Mouse (Mus musculus) kidney, embryonic 15.5 days (tissue): ENCODE measurements around the gene Castor1. TPM values are rescaled to one million over a fixed set of nuclear protein-coding genes. Genes with fewer than 3 reads are reported as not detected.

Experiments
- ATAC-seq: fragments of 200-750 bp; cut with Nextera tagmentation; replicated peaks from 2 replicates; pipeline ENCODE4 v1.8.0; 2017; ENCODE audit warnings: moderate TSS enrichment; ENCODE audit not compliant: low FRiP score
- H3K27ac ChIP-seq: fragments of 300-500 bp; sonication (generic); 2 replicates; pipeline ENCODE4 v1.5.1; 2015; ENCODE audit warnings: mild to moderate bottlenecking, inconsistent platforms
- H3K27me3 ChIP-seq: fragments of 300-500 bp; sonication (generic); 2 replicates; pipeline ENCODE4 v1.6.1; 2015; ENCODE audit warnings: inconsistent platforms
- H3K36me3 ChIP-seq: fragments of 300-500 bp; sonication (generic); 2 replicates; pipeline ENCODE4 v1.6.1; 2015; ENCODE audit warnings: inconsistent platforms
- H3K4me1 ChIP-seq: fragments of 300-500 bp; sonication (generic); 2 replicates; pipeline ENCODE4 v1.6.1; 2015; ENCODE audit warnings: inconsistent platforms
- H3K4me2 ChIP-seq: fragments of 300-500 bp; sonication (generic); 2 replicates; pipeline ENCODE4 v1.6.1; 2015; ENCODE audit warnings: moderate library complexity, mild to moderate bottlenecking, inconsistent platforms
- H3K4me3 ChIP-seq: fragments of 300-500 bp; sonication (generic); replicated peaks from 2 replicates; pipeline ENCODE4 v1.5.1; 2015; ENCODE audit warnings: mild to moderate bottlenecking, inconsistent platforms
- H3K9ac ChIP-seq: fragments of 300-500 bp; sonication (generic); 2 replicates; pipeline ENCODE4 v1.6.1; 2015; ENCODE audit warnings: mild to moderate bottlenecking, inconsistent platforms
- H3K9me3 ChIP-seq: fragments of 300-500 bp; sonication (generic); replicated peaks from 2 replicates; pipeline ENCODE4 v1.6.1; 2016; ENCODE audit warnings: inconsistent platforms
- WGBS: fragments of 180-500 bp; shearing (Covaris S2); methylation state at CpG from one replicate; pipeline ENCODE4 v1.1.7; 2015; ENCODE audit warnings: mixed read lengths; 5-methylcytosine and 5-hydroxymethylcytosine counted together
- polyA plus RNA-seq: library from polyadenylated mRNA; unstranded; fragments of >200 nt; fragmentation: Nextera tagmentation; extraction: Ambion mirVana; gene quantifications from 2 replicates; pipeline ENCODE4 v1.2.1, GENCODE M21; 2015

The Castor1 gene
- polyA plus RNA-seq, 1 experiment from 2014 or later = 6.5 TPM

- Histone ChIP-seq H3K9me3 (no peaks in the 10 kb centered on the region), H3K36me3 (peaks cover 86% of the 10 kb centered on the region), H3K4me2 (no peak overlapping the region), H3K9ac (no peak overlapping the region), H3K4me1 (0 out of 2 replicates have a peak, but pooled peaks cover 7% of the 10 kb centered on the region), H3K27me3 (no peaks in the 10 kb centered on the region), H3K4me3 (no peak overlapping the region), H3K27ac (no peak overlapping the region)
- WGBS = 77% methylated on average over 5 of the region's 5 CpGs
- no peak for ATAC-seq
Measured at GRCm38 (mm10) chr11:4209556-4209955, 8.5 kb upstream of the Castor1 start.

GRCm38 (mm10) chr11:4210786-4211185 lies 7.2 kb upstream of the Castor1 start:
- Histone ChIP-seq H3K36me3 (peaks cover 95% of the 10 kb centered on the region), H3K27ac (no peak overlapping the region), H3K4me2 (no peak overlapping the region), H3K4me3 (no peak overlapping the region), H3K27me3 (no peaks in the 10 kb centered on the region), H3K9ac (no peak overlapping the region), H3K9me3 (no peaks in the 10 kb centered on the region), H3K4me1 (no peaks in the 10 kb centered on the region)
- WGBS = 22% methylated on average over 1 of the region's 1 CpGs
- ATAC-seq = no peak

- Histone ChIP-seq H3K27me3 (no peaks in the 10 kb centered on the region), H3K9me3 (no peaks in the 10 kb centered on the region), H3K36me3 (peaks cover 73% of the 10 kb centered on the region), H3K4me2 (no peak overlapping the region), H3K27ac (no peak overlapping the region), H3K9ac (no peak overlapping the region), H3K4me1 (peaks cover 6% of the 10 kb centered on the region), H3K4me3 (no peak overlapping the region)
- WGBS = 73% methylated on average over 10 of the region's 10 CpGs
- no peak for ATAC-seq
Measured at GRCm38 (mm10) chr11:4213107-4213506, 4.9 kb upstream of the Castor1 start.

GRCm38 (mm10) chr11:4214572-4214971 lies 3.5 kb upstream of the Castor1 start:
- no peak overlapping the region for H3K9ac ChIP-seq
- no peak for ATAC-seq
- H3K27me3 ChIP-seq = peaks cover 10% of the 10 kb centered on the region
- peaks cover 19% of the 10 kb centered on the region for H3K4me1 ChIP-seq
- H3K4me2 ChIP-seq = no peak overlapping the region
- 96% methylated on average over 14 of the region's 14 CpGs for whole genome bisulfite sequencing
- no peak overlapping the region for H3K27ac ChIP-seq
- no peaks in the 10 kb centered on the region for H3K9me3 ChIP-seq
- peaks cover 61% of the 10 kb centered on the region for H3K36me3 ChIP-seq
- no peak overlapping the region for H3K4me3 ChIP-seq

DNA sequence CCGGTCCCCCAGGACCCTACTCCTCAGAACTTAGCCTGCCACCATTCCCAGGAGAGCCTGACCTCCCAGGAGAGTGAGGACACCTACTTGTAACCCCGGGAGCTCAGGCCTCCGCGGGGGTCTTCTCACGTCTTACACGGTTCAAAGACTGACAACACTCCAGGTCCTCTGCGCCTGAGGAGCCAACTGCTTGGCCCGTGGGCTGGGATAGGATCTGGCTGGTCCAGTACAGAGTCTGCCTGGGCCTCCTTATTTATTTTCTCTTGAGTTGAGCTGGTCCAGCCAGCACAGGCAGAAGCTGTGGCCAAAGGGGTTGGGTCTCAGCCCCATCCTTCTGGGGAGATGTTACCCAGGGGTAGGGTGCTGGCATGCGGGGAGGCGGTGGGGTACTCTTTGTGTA lies 3.0 kb upstream of the Castor1 start:
- Histone ChIP-seq H3K4me1 (peaks cover 21% of the 10 kb centered on the region), H3K27ac (no peak overlapping the region), H3K4me3 (no peak overlapping the region), H3K9me3 (no peaks in the 10 kb centered on the region), H3K4me2 (no peak overlapping the region), H3K27me3 (peaks cover 13% of the 10 kb centered on the region), H3K36me3 (peaks cover 56% of the 10 kb centered on the region), H3K9ac (no peak overlapping the region)
- no peak for ATAC-seq
- 79% methylated on average over 10 of the region's 10 CpGs for WGBS

DNA sequence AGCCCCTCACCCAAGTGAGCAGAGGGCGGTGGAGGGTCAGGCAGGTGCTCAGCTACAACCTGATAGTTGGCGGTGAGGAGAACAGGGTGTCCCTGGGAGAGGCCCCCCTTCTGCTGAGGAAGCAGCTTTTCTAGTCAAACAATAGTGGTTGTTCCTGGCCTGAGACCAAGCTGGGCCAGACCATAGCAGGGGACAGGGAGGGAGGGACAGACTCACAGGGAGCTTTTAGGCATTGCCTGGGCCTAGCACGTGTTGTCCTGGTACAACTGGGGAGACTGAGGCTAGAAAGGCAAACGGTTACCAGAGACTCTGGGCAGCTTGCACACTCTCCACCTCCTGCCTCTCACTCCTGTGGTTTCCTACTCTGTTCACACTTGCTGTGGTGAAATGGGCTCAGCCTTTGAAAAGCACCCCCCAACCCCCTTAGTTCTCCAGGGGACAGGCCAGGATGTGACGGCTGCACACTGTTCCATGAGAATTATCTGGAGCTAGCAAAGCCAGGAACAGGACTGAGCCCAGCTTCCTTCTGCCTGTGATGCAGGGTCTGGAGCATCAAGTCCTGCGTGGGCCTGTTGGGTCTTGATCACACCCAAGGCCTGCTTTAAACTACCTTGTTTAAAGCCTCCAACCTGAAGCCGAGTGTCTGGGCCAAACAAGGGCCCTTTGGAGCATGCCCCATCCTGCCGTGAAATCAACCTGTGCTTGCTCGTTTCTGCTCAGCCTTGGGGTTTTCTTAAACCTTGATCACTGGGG lies 1.6 kb upstream of the Castor1 start:
- WGBS = 76% methylated on average over 9 of the region's 9 CpGs
- Histone ChIP-seq H3K4me1 (peaks cover 23% of the 10 kb centered on the region), H3K4me2 (no peak overlapping the region), H3K27ac (peak overlapping the region; percentile 16; the same call in 1 of the 2 replicates), H3K9ac (no peak overlapping the region), H3K4me3 (no peak overlapping the region), H3K36me3 (peaks cover 42% of the 10 kb centered on the region), H3K27me3 (peaks cover 15% of the 10 kb centered on the region), H3K9me3 (no peaks in the 10 kb centered on the region)
- no peak for ATAC-seq

- peaks cover 15% of the 10 kb centered on the region for H3K27me3 ChIP-seq
- H3K9me3 ChIP-seq = no peaks in the 10 kb centered on the region
- 4% methylated on average over 6 of the region's 6 CpGs for WGBS
- 0 out of 2 replicates have a peak overlapping the region, but pooled peaks have one; percentile 45 for H3K27ac ChIP-seq
- H3K9ac ChIP-seq = peak overlapping the region; percentile 56
- ATAC-seq = no peak
- peak overlapping the region; percentile 97 for H3K4me2 ChIP-seq
- H3K4me3 ChIP-seq = peak overlapping the region; percentile 55
- H3K36me3 ChIP-seq = peaks cover 21% of the 10 kb centered on the region
- H3K4me1 ChIP-seq = peaks cover 23% of the 10 kb centered on the region
Measured at GRCm38 (mm10) chr11:4218637-4219036, 612 bp downstream of the Castor1 start.

GRCm38 (mm10) chr11:4219317-4219751 lies 1.3 kb downstream of the Castor1 start:
- Histone ChIP-seq H3K36me3 (peaks cover 14% of the 10 kb centered on the region), H3K9me3 (no peaks in the 10 kb centered on the region), H3K27me3 (peaks cover 15% of the 10 kb centered on the region), H3K4me2 (peak overlapping the region; percentile 97), H3K4me1 (peaks cover 23% of the 10 kb centered on the region), H3K4me3 (no peak overlapping the region), H3K9ac (no peak overlapping the region), H3K27ac (no peak overlapping the region)
- peak; percentile 7; the same call in 1 of the 2 replicates for ATAC-seq
- WGBS = 5% methylated on average over 2 of the region's 2 CpGs

DNA sequence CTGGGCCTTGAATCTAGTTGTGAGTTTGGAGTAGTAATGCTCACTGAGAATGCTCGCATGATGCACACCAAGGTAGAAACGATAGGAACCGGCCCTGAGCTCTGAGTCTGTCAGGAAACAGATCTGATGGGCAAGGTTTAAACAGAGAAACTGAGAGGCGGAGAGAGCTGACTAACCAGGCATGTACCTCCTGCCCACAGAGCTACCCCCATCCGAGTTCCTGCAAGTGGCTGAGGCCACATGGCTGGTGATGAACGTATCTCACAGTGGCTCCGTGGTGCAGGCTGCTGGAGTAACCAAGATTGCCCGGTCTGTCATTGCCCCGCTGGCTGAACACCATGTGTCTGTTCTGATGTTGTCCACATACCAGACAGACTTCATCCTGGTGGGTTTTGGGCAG lies 1.9 kb downstream of the Castor1 start:
- ATAC-seq = no peak
- H3K27ac ChIP-seq = no peak overlapping the region
- no peak overlapping the region for H3K4me3 ChIP-seq
- WGBS = 61% methylated on average over 9 of the region's 9 CpGs
- peaks cover 23% of the 10 kb centered on the region for H3K4me1 ChIP-seq
- H3K9ac ChIP-seq = no peak overlapping the region
- H3K36me3 ChIP-seq = peaks cover 8% of the 10 kb centered on the region
- H3K9me3 ChIP-seq = no peaks in the 10 kb centered on the region
- H3K27me3 ChIP-seq = peaks cover 15% of the 10 kb centered on the region
- no peak overlapping the region for H3K4me2 ChIP-seq

GRCm38 (mm10) chr11:4220443-4221400 lies 2.7 kb downstream of the Castor1 start:
- Histone ChIP-seq H3K4me1 (peaks cover 23% of the 10 kb centered on the region), H3K27me3 (peaks cover 15% of the 10 kb centered on the region), H3K27ac (no peak overlapping the region), H3K36me3 (no peaks in the 10 kb centered on the region), H3K4me3 (no peak overlapping the region), H3K9me3 (no peaks in the 10 kb centered on the region), H3K9ac (no peak overlapping the region), H3K4me2 (no peak overlapping the region)
- WGBS = 53% methylated on average over 28 of the region's 28 CpGs
- no peak for ATAC-seq

- ATAC-seq = no peak
- no peak overlapping the region for H3K4me3 ChIP-seq
Measured at GRCm38 (mm10) chr11:4222046-4222950, 4.3 kb downstream of the Castor1 start.

More at GRCm38 (mm10) chr11:4222046-4222950, 4.3 kb downstream of the Castor1 start:
- Histone ChIP-seq H3K36me3 (no peaks in the 10 kb centered on the region), H3K9ac (no peak overlapping the region), H3K27me3 (peaks cover 15% of the 10 kb centered on the region), H3K9me3 (no peaks in the 10 kb centered on the region), H3K27ac (no peak overlapping the region), H3K4me2 (no peak overlapping the region), H3K4me1 (peaks cover 23% of the 10 kb centered on the region)
- WGBS = 66% methylated on average over 17 of the region's 17 CpGs
